Mouse (Mus musculus): Measurements from ENCODE around the gene Rps6. TPM values are rescaled to one million over a fixed set of nuclear protein-coding genes. Genes with fewer than 3 reads are reported as not detected.

The Rps6 gene
- polyA plus RNA-seq, 1 experiment = 281 TPM

GRCm38 (mm10) chr4:86810604-86811003 is 46.6 kb downstream of the Rps6 start:
- Histone ChIP-seq H3K4me3 (ENCODE audit: control insufficient read depth, low read depth, low read length) (no peak overlapping the region), H3K4me1 (ENCODE audit: control insufficient read depth, insufficient read depth, low read length) (no peaks in the 10 kb centered on the region), H3K36me3 (ENCODE audit: control insufficient read depth, insufficient read depth, low read length) (0 out of 2 replicates have a peak, but pooled peaks cover 1% of the 10 kb centered on the region), H3K27ac (ENCODE audit: control insufficient read depth, insufficient read depth, low read depth, low read length) (no peak overlapping the region), H3K27me3 (ENCODE audit: control insufficient read depth, insufficient read depth, low read length) (no peaks in the 10 kb centered on the region)
- TF ChIP-seq CTCF (IDR thresholded peaks at IDR 0.05; ENCODE audit: control insufficient read depth, insufficient read depth, insufficient replicate concordance, low read depth, low read length) (0 out of 2 replicates have a peak, but pooled peaks have one; percentile 15), POLR2A (IDR thresholded peaks at IDR 0.05; ENCODE audit: control insufficient read depth, low read depth, low read length) (no peak)

Other genes starting within 250 kb of the Rps6 start
- gene Haus6, start 245.4 kb downstream of the Rps6 start, polyA plus RNA-seq (2012; rRNA removed) = 8.8 and 12.2 TPM in 2 replicates
- 68.7 and 69.0 TPM in 2 replicates for gene Plin2, start 187.4 kb downstream of the Rps6 start, polyA plus RNA-seq (2012; rRNA removed)
- gene Dennd4c, start 108.9 kb downstream of the Rps6 start, polyA plus RNA-seq (2012; rRNA removed) = 5.0 and 7.0 TPM in 2 replicates
- 13.2 and 13.4 TPM in 2 replicates for gene Acer2, start 17.0 kb upstream of the Rps6 start, polyA plus RNA-seq (2012; rRNA removed)

All from testis, adult 2 months (tissue).